Mouse (Mus musculus): ENCODE results near the gene Inpp5k. TPM values are rescaled to one million over a fixed set of nuclear protein-coding genes. Genes with fewer than 3 reads are reported as not detected.
A peak's percentile ranks its signal among the peaks of the same experiment; 100 is the strongest.

Inpp5k gene
- polyA plus RNA-seq, 2 experiments, result 24.6 to 32.0 TPM

- H3K36me3 ChIP-seq (ENCODE audit: control insufficient read depth, insufficient read depth, low read length), result peaks cover 43% of the 10 kb centered on the region
- no peaks in the 10 kb centered on the region for H3K9me3 ChIP-seq (ENCODE audit: control insufficient read depth, low read length)
- no peak for TF ChIP-seq POLR2A (IDR thresholded peaks at IDR 0.05; ENCODE audit: borderline replicate concordance, extremely low read depth, insufficient read depth, insufficient read length)
- peak overlapping the region; percentile 83 for H3K4me2 ChIP-seq (replicated peaks; ENCODE audit: low read depth, low read length, severe bottlenecking)
- WGBS, result 18% methylated on average over 5 of the region's 5 CpGs
- H3K4me1 ChIP-seq (ENCODE audit: control insufficient read depth, insufficient read depth, low read length), result peaks cover 10% of the 10 kb centered on the region; the same call in 1 of the 2 replicates
- DNase-seq (ENCODE audit: low spot score) (no peak), ATAC-seq (ENCODE audit: low FRiP score, low read depth) (no peak)
- H3K9ac ChIP-seq (ENCODE audit: low read depth, low read length, severe bottlenecking), result peak overlapping the region; percentile 61; the same call in 1 of the 2 replicates
- peak overlapping the region; percentile 53 for H3K4me3 ChIP-seq (replicated peaks; ENCODE audit: low read length)
- no peaks in the 10 kb centered on the region for H3K27me3 ChIP-seq (ENCODE audit: control insufficient read depth, insufficient read depth, low read length)
- peak overlapping the region; percentile 67 for H3K27ac ChIP-seq (replicated peaks; ENCODE audit: low read depth, low read length)
Measured at GRCm38 (mm10) chr11:75630098-75630497, 690 bp upstream of the Inpp5k start.

- WGBS, result 13% methylated on average over 13 of the region's 13 CpGs
- Histone ChIP-seq H3K4me3 (replicated peaks; ENCODE audit: low read length) (peak overlapping the region; percentile 53), H3K4me1 (ENCODE audit: control insufficient read depth, insufficient read depth, low read length) (peaks cover 10% of the 10 kb centered on the region; the same call in 1 of the 2 replicates), H3K27me3 (ENCODE audit: control insufficient read depth, insufficient read depth, low read length) (no peaks in the 10 kb centered on the region), H3K4me2 (replicated peaks; ENCODE audit: low read depth, low read length, severe bottlenecking) (peak overlapping the region; percentile 83), H3K9ac (ENCODE audit: low read depth, low read length, severe bottlenecking) (peak overlapping the region; percentile 61), H3K36me3 (ENCODE audit: control insufficient read depth, insufficient read depth, low read length) (peaks cover 34% of the 10 kb centered on the region), H3K27ac (replicated peaks; ENCODE audit: low read depth, low read length) (no peak overlapping the region), H3K9me3 (ENCODE audit: control insufficient read depth, low read length) (no peaks in the 10 kb centered on the region)
- no peak for TF ChIP-seq POLR2A (IDR thresholded peaks at IDR 0.05; ENCODE audit: borderline replicate concordance, extremely low read depth, insufficient read depth, insufficient read length)
- no peak for DNase-seq (ENCODE audit: low spot score)
- no peak for ATAC-seq (ENCODE audit: low FRiP score, low read depth)
Measured at GRCm38 (mm10) chr11:75631561-75632225, 905 bp downstream of the Inpp5k start.

- 89% methylated on average over 5 of the region's 5 CpGs for WGBS
- H3K4me3 ChIP-seq (replicated peaks; ENCODE audit: low read length), result no peak overlapping the region
- H3K4me2 ChIP-seq (replicated peaks; ENCODE audit: low read depth, low read length, severe bottlenecking), result no peak overlapping the region
- no peak for ATAC-seq (ENCODE audit: low FRiP score, low read depth)
- H3K9ac ChIP-seq (ENCODE audit: low read depth, low read length, severe bottlenecking), result no peak overlapping the region
- DNase-seq (ENCODE audit: low spot score), result no peak
- TF ChIP-seq POLR2A (IDR thresholded peaks at IDR 0.05; ENCODE audit: borderline replicate concordance, extremely low read depth, insufficient read depth, insufficient read length), result no peak
- H3K9me3 ChIP-seq (ENCODE audit: control insufficient read depth, low read length), result no peaks in the 10 kb centered on the region
- no peaks in the 10 kb centered on the region for H3K27me3 ChIP-seq (ENCODE audit: control insufficient read depth, insufficient read depth, low read length)
- no peak overlapping the region for H3K27ac ChIP-seq (replicated peaks; ENCODE audit: low read depth, low read length)
- H3K4me1 ChIP-seq (ENCODE audit: control insufficient read depth, insufficient read depth, low read length), result peaks cover 10% of the 10 kb centered on the region; the same call in 1 of the 2 replicates
- peaks cover 32% of the 10 kb centered on the region for H3K36me3 ChIP-seq (ENCODE audit: control insufficient read depth, insufficient read depth, low read length)
Measured at GRCm38 (mm10) chr11:75632921-75633320, 2.1 kb downstream of the Inpp5k start.

GRCm38 (mm10) chr11:75634801-75635200, 4.0 kb downstream of the Inpp5k start:
- Histone ChIP-seq H3K27ac (replicated peaks; ENCODE audit: low read depth, low read length) (no peak overlapping the region), H3K9ac (ENCODE audit: low read depth, low read length, severe bottlenecking) (no peak overlapping the region), H3K27me3 (ENCODE audit: control insufficient read depth, insufficient read depth, low read length) (no peaks in the 10 kb centered on the region), H3K9me3 (ENCODE audit: control insufficient read depth, low read length) (no peaks in the 10 kb centered on the region), H3K36me3 (ENCODE audit: control insufficient read depth, insufficient read depth, low read length) (peaks cover 27% of the 10 kb centered on the region), H3K4me1 (ENCODE audit: control insufficient read depth, insufficient read depth, low read length) (peaks cover 9% of the 10 kb centered on the region; the same call in 1 of the 2 replicates), H3K4me3 (replicated peaks; ENCODE audit: low read length) (no peak overlapping the region), H3K4me2 (replicated peaks; ENCODE audit: low read depth, low read length, severe bottlenecking) (no peak overlapping the region)
- DNase-seq (ENCODE audit: low spot score) (no peak), ATAC-seq (ENCODE audit: low FRiP score, low read depth) (no peak)
- WGBS, result 77% methylated on average over 3 of the region's 3 CpGs
- TF ChIP-seq POLR2A (IDR thresholded peaks at IDR 0.05; ENCODE audit: borderline replicate concordance, extremely low read depth, insufficient read depth, insufficient read length), result no peak

GRCm38 (mm10) chr11:75635315-75635714, 4.5 kb downstream of the Inpp5k start:
- Histone ChIP-seq H3K9me3 (ENCODE audit: control insufficient read depth, low read length) (no peaks in the 10 kb centered on the region), H3K27me3 (ENCODE audit: control insufficient read depth, insufficient read depth, low read length) (no peaks in the 10 kb centered on the region), H3K4me2 (replicated peaks; ENCODE audit: low read depth, low read length, severe bottlenecking) (no peak overlapping the region), H3K27ac (replicated peaks; ENCODE audit: low read depth, low read length) (no peak overlapping the region), H3K4me1 (ENCODE audit: control insufficient read depth, insufficient read depth, low read length) (peaks cover 5% of the 10 kb centered on the region; the same call in 1 of the 2 replicates), H3K9ac (ENCODE audit: low read depth, low read length, severe bottlenecking) (no peak overlapping the region), H3K4me3 (replicated peaks; ENCODE audit: low read length) (no peak overlapping the region), H3K36me3 (ENCODE audit: control insufficient read depth, insufficient read depth, low read length) (peaks cover 27% of the 10 kb centered on the region)
- no peak for TF ChIP-seq POLR2A (IDR thresholded peaks at IDR 0.05; ENCODE audit: borderline replicate concordance, extremely low read depth, insufficient read depth, insufficient read length)
- ATAC-seq (ENCODE audit: low FRiP score, low read depth) (no peak), DNase-seq (ENCODE audit: low spot score) (no peak)
- WGBS, result 62% methylated on average over 11 of the region's 11 CpGs

Measured in limb, embryonic 14.5 days (tissue).